Mouse (Mus musculus): Measurements from ENCODE around the gene Kif23.

The Kif23 gene

GRCm38 (mm10) chr9:61947402-61948346 is 1.1 kb upstream of the Kif23 start:
- in situ Hi-C loops (cut with MseI, MboI), result no loop called here

- in situ Hi-C loops (cut with MseI, MboI), result no loop called here
Observed at GRCm38 (mm10) chr9:61945973-61946611, 482 bp downstream of the Kif23 start.

- in situ Hi-C loops (cut with MseI, MboI), result no loop called here
Observed at GRCm38 (mm10) chr9:61941054-61941453, 5.5 kb downstream of the Kif23 start.

- in situ Hi-C loops (cut with MseI, MboI), result no loop called here
Observed at GRCm38 (mm10) chr9:61933333-61933732, 13.2 kb downstream of the Kif23 start.

- in situ Hi-C loops (cut with MseI, MboI), result no loop called here
Observed at GRCm38 (mm10) chr9:61932009-61932408, 14.6 kb downstream of the Kif23 start.

- in situ Hi-C loops (cut with MseI, MboI), result no loop called here
Observed at GRCm38 (mm10) chr9:61925086-61925660, 21.4 kb downstream of the Kif23 start.

- in situ Hi-C loops (cut with MseI, MboI), result no loop called here
Observed at GRCm38 (mm10) chr9:61920331-61920730, 26.2 kb downstream of the Kif23 start.

- in situ Hi-C loops (cut with MseI, MboI), result no loop called here
Observed at GRCm38 (mm10) chr9:61919464-61919863, 27.1 kb downstream of the Kif23 start.

- in situ Hi-C loops (cut with MseI, MboI), result no loop called here
Observed at GRCm38 (mm10) chr9:61917436-61917835, 29.1 kb downstream of the Kif23 start.

- in situ Hi-C loops (cut with MseI, MboI), result no loop called here
Observed at GRCm38 (mm10) chr9:61916986-61917385, 29.6 kb downstream of the Kif23 start.

- in situ Hi-C loops (cut with MseI, MboI), result no loop called here
Observed at GRCm38 (mm10) chr9:61915393-61916005, 31.1 kb downstream of the Kif23 start.

- in situ Hi-C loops (cut with MseI, MboI), result no loop called here
Observed at GRCm38 (mm10) chr9:61914917-61915300, 31.7 kb downstream of the Kif23 start.

- in situ Hi-C loops (cut with MseI, MboI), result no loop called here
Observed at GRCm38 (mm10) chr9:61914203-61914916, 32.2 kb downstream of the Kif23 start, which contains the start of gene Rplp1. TSS of gene Rplp1 (minus strand) at chr9:61914542.

GRCm38 (mm10) chr9:61911300-61912128 is 35.1 kb downstream of the Kif23 start:
- in situ Hi-C loops (cut with MseI, MboI), result no loop called here

- in situ Hi-C loops (cut with MseI, MboI), result no loop called here
Observed at GRCm38 (mm10) chr9:61910526-61911256, 35.9 kb downstream of the Kif23 start.

- in situ Hi-C loops (cut with MseI, MboI), result no loop called here
Observed at GRCm38 (mm10) chr9:61909633-61910032, 36.9 kb downstream of the Kif23 start.

- in situ Hi-C loops (cut with MseI, MboI), result no loop called here
Observed at GRCm38 (mm10) chr9:61908832-61909407, 37.7 kb downstream of the Kif23 start.

GRCm38 (mm10) chr9:61908341-61908740 is 38.2 kb downstream of the Kif23 start:
- in situ Hi-C loops (cut with MseI, MboI), result no loop called here

- in situ Hi-C loops (cut with MseI, MboI), result no loop called here
Observed at GRCm38 (mm10) chr9:61907621-61908295, 38.8 kb downstream of the Kif23 start.
